Mouse (Mus musculus) kidney, adult 2 months (tissue): ENCODE measurements around the gene Ccdc162. TPM values are rescaled to one million over a fixed set of nuclear protein-coding genes. Genes with fewer than 3 reads are reported as not detected.

Source experiments
- DNase-seq: peaks from one replicate; pipeline ENCODE4 v3.0.0; 2021
- H3K27ac ChIP-seq: fragments of 200-500 bp; 2 replicates; pipeline ENCODE4 v1.5.1; 2012; ENCODE audit warnings: low read depth, low read length, control low read depth, inconsistent platforms; ENCODE audit not compliant: insufficient read depth
- H3K27me3 ChIP-seq: fragments of 200-500 bp; replicated peaks from 2 replicates; pipeline ENCODE4 v1.6.1; 2012; ENCODE audit warnings: mild to moderate bottlenecking, moderate library complexity, low read length, inconsistent platforms; ENCODE audit not compliant: control insufficient read depth, insufficient read depth
- H3K36me3 ChIP-seq: fragments of 200-500 bp; 2 replicates; pipeline ENCODE4 v1.6.1; 2012; ENCODE audit warnings: mild to moderate bottlenecking, moderate library complexity, low read length, inconsistent platforms; ENCODE audit not compliant: control insufficient read depth, insufficient read depth
- H3K4me1 ChIP-seq: fragments of 200-500 bp; 2 replicates; pipeline ENCODE4 v1.6.1; 2011; ENCODE audit warnings: low read length; ENCODE audit not compliant: control insufficient read depth, insufficient read depth
- H3K4me3 ChIP-seq: fragments of 200-500 bp; 2 replicates; pipeline ENCODE4 v1.5.1; 2011; ENCODE audit warnings: mild to moderate bottlenecking, low read depth, low read length, control low read depth; ENCODE audit not compliant: insufficient read depth
- CTCF ChIP-seq: fragments of 200-500 bp; conservative IDR thresholded peaks from 2 replicates; pipeline ENCODE4 v1.5.1; 2011; ENCODE audit warnings: low read depth, mild to moderate bottlenecking, control low read depth, low read length, moderate library complexity, mixed read lengths; ENCODE audit not compliant: insufficient read depth, insufficient read length
- POLR2A ChIP-seq: fragments of 200-500 bp; IDR thresholded peaks from one replicate; pipeline ENCODE4 v1.6.1; 2011; ENCODE audit warnings: low read depth, low read length, control low read depth
- WGBS: fragments of 180-500 bp; shearing (Covaris S2); methylation state at CpG from one replicate; pipeline ENCODE4 v1.1.7; 2018; 5-methylcytosine and 5-hydroxymethylcytosine counted together
- polyA plus RNA-seq: library from polyadenylated mRNA; depleted of rRNA; stranded (reverse); fragments of >200 nt; gene quantifications from 2 replicates; pipeline ENCODE4 v1.2.3, GENCODE M21; 2012

Ccdc162 gene
- polyA plus RNA-seq, 1 experiment: 2.1 TPM

DNA sequence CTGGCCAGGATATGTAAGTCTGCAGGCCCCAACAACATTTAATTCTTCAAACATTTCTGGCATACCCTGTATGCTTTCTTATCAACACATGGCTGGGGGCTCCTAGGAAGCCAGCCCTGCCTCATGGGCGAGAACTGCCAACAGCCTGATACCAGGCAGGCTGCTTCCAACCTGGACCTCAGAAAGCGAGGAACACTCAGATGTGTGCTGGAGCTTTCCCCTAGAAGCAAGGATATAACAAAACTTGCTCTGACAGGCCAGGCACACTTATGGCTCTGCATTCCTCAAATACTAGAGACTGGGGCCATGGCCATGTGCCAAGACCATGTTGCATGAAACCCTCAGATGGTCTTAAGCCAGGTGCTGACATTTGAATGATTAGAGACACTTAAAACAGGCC, 121.5 kb downstream of the Ccdc162 start:
- TF ChIP-seq POLR2A (no peak), CTCF (no peak)
- H3K27me3 ChIP-seq: no peaks in the 10 kb centered on the region
- 65% methylated on average over 2 of the region's 2 CpGs for WGBS
- no peak overlapping the region for H3K27ac ChIP-seq
- no peak overlapping the region for H3K4me3 ChIP-seq
- no peaks in the 10 kb centered on the region for H3K36me3 ChIP-seq
- DNase-seq: no peak
- no peaks in the 10 kb centered on the region; the same call in 1 of the 2 replicates for H3K4me1 ChIP-seq

DNA sequence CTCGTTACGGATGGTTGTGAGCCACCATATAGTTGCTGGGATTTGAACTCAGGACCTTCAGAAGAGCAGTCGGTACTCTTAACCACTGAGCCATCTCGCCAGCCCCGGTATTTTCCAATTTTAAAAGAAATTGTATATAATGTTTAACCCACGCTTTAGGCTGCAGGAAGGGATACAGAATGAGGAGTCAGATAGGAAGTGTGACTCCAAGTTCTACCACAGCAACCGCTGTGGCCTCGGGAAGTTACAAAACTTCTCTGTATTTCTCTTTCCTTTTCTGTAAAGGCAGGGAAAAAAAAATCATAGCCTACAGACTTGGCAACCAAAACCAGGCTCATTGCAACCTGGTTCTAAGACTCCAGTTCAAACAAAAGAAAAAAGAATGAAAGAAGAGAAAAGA, 122.0 kb downstream of the Ccdc162 start:
- H3K36me3 ChIP-seq: no peaks in the 10 kb centered on the region
- no peak overlapping the region for H3K4me3 ChIP-seq
- no peaks in the 10 kb centered on the region for H3K27me3 ChIP-seq
- DNase-seq: no peak
- H3K27ac ChIP-seq: no peak overlapping the region
- TF ChIP-seq POLR2A (no peak), CTCF (no peak)
- 80% methylated on average over 8 of the region's 8 CpGs for WGBS
- no peaks in the 10 kb centered on the region; the same call in 1 of the 2 replicates for H3K4me1 ChIP-seq

DNA sequence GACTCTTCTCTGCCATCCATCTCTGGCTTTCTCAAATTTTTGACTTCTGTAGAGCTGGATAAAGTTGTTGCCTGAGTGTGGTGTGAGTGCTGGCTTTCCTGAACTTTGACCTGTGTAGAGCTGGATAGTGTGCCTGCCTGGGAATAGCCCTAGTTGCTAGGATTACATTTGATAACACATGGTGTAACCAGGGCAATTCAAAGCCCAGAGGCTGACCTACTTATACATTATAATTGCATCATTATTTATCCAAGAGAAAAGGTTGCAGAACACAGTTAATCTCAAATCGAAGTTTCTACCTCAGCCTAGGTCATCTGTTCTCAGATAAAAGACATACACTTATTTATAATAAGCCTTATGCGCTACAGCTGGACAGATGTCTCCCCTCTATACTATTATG, 127.8 kb downstream of the Ccdc162 start:
- no peak for TF ChIP-seq POLR2A
- no peak for TF ChIP-seq CTCF
- H3K4me1 ChIP-seq: no peaks in the 10 kb centered on the region
- no peak overlapping the region for H3K4me3 ChIP-seq
- DNase-seq: no peak
- no peak overlapping the region for H3K27ac ChIP-seq
- no peaks in the 10 kb centered on the region for H3K27me3 ChIP-seq
- no peaks in the 10 kb centered on the region for H3K36me3 ChIP-seq
- WGBS: 93% methylated on average over 2 of the region's 2 CpGs

DNA sequence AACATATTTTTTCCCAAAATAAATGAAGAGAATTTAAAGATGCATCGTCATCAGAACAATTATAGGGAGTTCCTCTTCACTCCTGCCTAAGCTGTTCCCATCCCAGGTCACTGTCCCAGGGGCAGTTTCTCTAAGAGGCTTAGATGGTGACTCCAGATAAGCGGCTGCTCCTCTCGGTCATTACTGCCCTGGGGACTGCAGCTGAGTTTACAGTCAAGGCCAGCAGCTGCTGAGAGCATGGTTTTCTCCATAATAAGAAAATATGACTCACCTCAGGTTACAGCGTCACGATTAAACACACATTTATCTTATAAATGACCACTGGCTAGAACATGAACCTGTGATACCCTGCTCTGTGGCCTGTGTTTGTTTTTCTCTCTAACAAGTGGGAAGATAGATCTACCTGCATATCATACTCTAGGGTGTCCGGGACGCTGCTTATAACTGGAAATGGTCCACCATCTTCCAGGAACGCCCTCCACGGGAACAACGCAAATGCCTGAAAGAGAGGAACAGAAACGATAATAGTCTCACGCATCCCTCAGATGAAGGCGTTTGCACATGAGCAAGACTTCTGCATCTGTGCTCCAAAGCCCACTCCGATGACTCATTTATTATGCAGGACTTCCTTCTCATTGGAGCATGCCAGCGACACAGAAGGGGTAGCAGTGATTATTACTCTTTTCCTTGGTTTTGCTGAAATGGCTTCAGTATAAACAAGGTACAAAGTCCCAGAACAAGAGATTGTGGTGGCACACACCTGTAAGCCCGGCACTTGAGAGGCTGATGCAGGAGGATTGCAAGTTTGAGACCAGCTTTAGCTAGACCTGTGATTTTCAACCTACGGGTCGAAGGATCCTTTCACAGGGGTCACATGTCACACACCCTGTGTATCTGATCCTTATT, 129.2 kb downstream of the Ccdc162 start:
- no peak for DNase-seq
- Histone ChIP-seq H3K4me3 (no peak overlapping the region), H3K36me3 (no peaks in the 10 kb centered on the region), H3K4me1 (no peaks in the 10 kb centered on the region), H3K27ac (no peak overlapping the region), H3K27me3 (no peaks in the 10 kb centered on the region)
- 73% methylated on average over 18 of the region's 18 CpGs for WGBS
- TF ChIP-seq POLR2A (no peak), CTCF (no peak)

DNA sequence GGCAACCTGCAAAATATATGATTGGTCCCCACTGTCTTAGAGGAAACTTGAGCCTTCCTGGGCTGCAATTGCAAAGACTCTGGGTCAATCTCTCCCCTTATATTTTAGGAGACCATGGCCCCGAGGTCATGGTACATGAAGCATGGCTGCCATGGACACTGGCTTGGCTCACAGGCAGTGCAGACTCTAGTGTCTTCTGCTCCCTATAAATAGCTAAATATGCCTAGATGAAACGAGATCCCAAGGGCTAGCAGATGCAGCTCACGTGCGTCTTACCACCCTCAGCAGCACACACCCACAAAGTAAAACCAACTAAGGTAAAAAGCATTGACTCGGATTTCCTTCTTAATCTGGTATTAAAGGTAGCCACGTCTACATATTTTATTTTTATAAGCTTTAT, 133.1 kb downstream of the Ccdc162 start:
- no peak overlapping the region for H3K27ac ChIP-seq
- no peaks in the 10 kb centered on the region for H3K27me3 ChIP-seq
- peaks cover 8% of the 10 kb centered on the region for H3K4me1 ChIP-seq
- 61% methylated on average over 6 of the region's 6 CpGs for WGBS
- no peak for TF ChIP-seq CTCF
- no peak for TF ChIP-seq POLR2A
- H3K4me3 ChIP-seq: no peak overlapping the region
- no peaks in the 10 kb centered on the region for H3K36me3 ChIP-seq
- no peak for DNase-seq

DNA sequence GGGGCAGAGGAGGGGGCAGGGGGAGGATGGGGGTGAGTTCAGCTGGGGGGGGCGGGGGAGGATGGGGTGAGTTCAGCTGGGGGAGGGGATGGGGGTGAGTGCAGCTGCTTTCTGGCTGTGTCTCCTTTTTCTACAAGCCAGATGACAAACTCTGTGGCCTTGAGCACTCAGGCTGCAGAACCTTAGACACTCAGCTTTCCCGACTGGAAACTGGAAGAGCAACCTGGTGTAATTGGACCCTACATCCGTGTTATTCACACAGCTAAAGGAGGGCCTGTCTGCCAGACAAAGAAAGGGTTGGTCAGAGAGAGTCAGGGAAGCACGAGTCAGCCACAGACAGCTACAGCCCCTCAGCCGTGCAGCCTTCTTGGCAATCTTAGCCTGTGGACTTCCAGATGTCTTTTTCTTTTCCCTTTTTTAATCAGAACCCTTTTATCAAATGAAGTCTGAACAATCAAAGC, 133.5 kb downstream of the Ccdc162 start:
- WGBS: 50% methylated on average over 5 of the region's 5 CpGs
- TF ChIP-seq POLR2A: no peak
- TF ChIP-seq CTCF: no peak
- H3K27ac ChIP-seq: no peak overlapping the region
- no peak overlapping the region for H3K4me3 ChIP-seq
- H3K36me3 ChIP-seq: no peaks in the 10 kb centered on the region
- H3K27me3 ChIP-seq: no peaks in the 10 kb centered on the region
- peaks cover 12% of the 10 kb centered on the region for H3K4me1 ChIP-seq
- DNase-seq: no peak

DNA sequence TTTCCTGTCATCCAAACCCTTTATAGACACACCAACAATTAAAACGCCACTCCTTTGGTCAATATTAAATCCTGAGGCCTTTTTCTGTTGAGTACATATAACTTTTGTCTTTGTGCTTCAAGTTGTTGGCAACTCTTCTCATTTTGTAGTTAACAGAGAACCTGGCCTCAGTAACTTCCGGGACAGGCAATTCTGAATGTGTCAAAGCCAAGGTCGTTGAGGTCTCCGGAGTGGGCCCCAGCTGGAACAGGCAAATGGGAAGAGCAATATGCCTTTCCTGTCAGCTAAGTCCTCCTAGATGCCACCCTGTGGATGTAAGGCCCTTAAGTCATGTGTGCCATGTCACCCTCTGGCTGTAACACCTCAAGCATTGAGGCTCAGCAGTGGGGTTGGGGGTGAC, 136.0 kb downstream of the Ccdc162 start:
- DNase-seq: peak; percentile 62
- no peak for TF ChIP-seq CTCF
- no peak for TF ChIP-seq POLR2A
- peaks cover 15% of the 10 kb centered on the region for H3K4me1 ChIP-seq
- no peaks in the 10 kb centered on the region for H3K36me3 ChIP-seq
- no peaks in the 10 kb centered on the region for H3K27me3 ChIP-seq
- peak overlapping the region; percentile 63; the same call in 1 of the 2 replicates for H3K27ac ChIP-seq
- H3K4me3 ChIP-seq: no peak overlapping the region
- WGBS: 31% methylated on average over 4 of the region's 4 CpGs
